In the genomic region with DNA sequence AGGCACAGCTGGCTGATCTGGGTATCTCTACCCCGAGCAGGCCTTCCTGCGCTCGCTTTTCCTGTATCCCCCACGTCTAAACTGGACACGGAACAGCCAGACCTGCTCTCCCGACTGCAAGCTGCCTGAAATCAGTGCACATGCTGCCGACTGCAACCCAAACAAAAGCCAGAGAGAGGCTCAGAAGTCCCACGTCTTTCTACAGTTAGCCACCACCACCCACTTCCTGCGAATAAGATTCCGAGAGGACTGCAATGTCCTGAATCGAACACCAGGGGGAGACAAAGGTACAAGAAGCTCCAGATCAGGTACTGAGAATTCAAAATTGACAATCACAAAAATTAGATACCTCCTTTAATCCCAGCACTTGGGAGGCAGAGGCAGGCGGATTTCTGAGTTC, we compare ENCODE assay signal across 8 mouse cellular contexts. TPM values are rescaled to one million over a fixed set of nuclear protein-coding genes. Genes with fewer than 3 reads are reported as not detected.
DNase-seq lines count a peak whose midpoint lies in the region; ATAC-seq and TF ChIP-seq lines count a peak whose summit lies in the region.

No protein-coding gene starts in this region.

- 20% methylated on average over 12 of the region's 12 CpGs for WGBS in heart, embryonic 10.5 days
- WGBS in kidney, postnatal 0 days = 20% methylated on average over 12 of the region's 12 CpGs

- H3K9me3 ChIP-seq in heart, embryonic 10.5 days = no peaks in the 10 kb centered on the region
- no peaks in the 10 kb centered on the region for H3K9me3 ChIP-seq in kidney, postnatal 0 days (replicated peaks; ENCODE audit: low read length)

- DNase-seq in 416B (ENCODE audit: low read depth) (peak; percentile 93), adipocyte (ENCODE audit: low spot score) (peak; percentile 82), liver (peak; percentile 73)
- DNase-seq in embryo, embryonic 11 days = peak; percentile 69
- DNase-seq in heart, embryonic 10.5 days (ENCODE audit: low spot score) = peak; percentile 86
- DNase-seq in kidney, postnatal 0 days (ENCODE audit: low spot score) = peak; percentile 87
- peak; percentile 93 for DNase-seq in naive thymus-derived CD4-positive, alpha-beta T cell, adult 2 months (ENCODE audit: low read depth)
- peak; percentile 87 for DNase-seq in splenic B cell, adult 2 months (ENCODE audit: low read depth, low spot score)

- peak overlapping the region; percentile 64; the same call in 1 of the 2 replicates for H3K27ac ChIP-seq in heart, embryonic 10.5 days
- H3K27ac ChIP-seq in kidney, postnatal 0 days = no peak overlapping the region

- no peak for ATAC-seq in kidney, postnatal 0 days (replicated peaks; ENCODE audit: low FRiP score, low read depth)

- TF ChIP-seq CTCF in kidney, postnatal 0 days (IDR thresholded peaks at IDR 0.05; ENCODE audit: low read depth) = peak; percentile 86

- no peaks in the 10 kb centered on the region for H3K4me1 ChIP-seq in heart, embryonic 10.5 days
- no peaks in the 10 kb centered on the region for H3K4me1 ChIP-seq in kidney, postnatal 0 days (replicated peaks; ENCODE audit: insufficient read depth, low read length)

- peaks cover 3% of the 10 kb centered on the region; the same call in 1 of the 2 replicates for H3K27me3 ChIP-seq in heart, embryonic 10.5 days (ENCODE audit: insufficient read depth, poor library complexity, severe bottlenecking)
- H3K27me3 ChIP-seq in kidney, postnatal 0 days (ENCODE audit: insufficient read depth, low read length) = no peaks in the 10 kb centered on the region
- H3K27me3 ChIP-seq in splenic B cell, adult 2 months (ENCODE audit: control insufficient read depth, insufficient read depth, low read length, poor library complexity, severe bottlenecking) = no peaks in the 10 kb centered on the region

- H3K36me3 ChIP-seq in heart, embryonic 10.5 days = no peaks in the 10 kb centered on the region
- no peaks in the 10 kb centered on the region for H3K36me3 ChIP-seq in kidney, postnatal 0 days (ENCODE audit: insufficient read depth, low read length)
- H3K36me3 ChIP-seq in splenic B cell, adult 2 months (ENCODE audit: control insufficient read depth, insufficient read depth, low read length, poor library complexity, severe bottlenecking) = no peaks in the 10 kb centered on the region

- no peak overlapping the region for H3K9ac ChIP-seq in kidney, postnatal 0 days (ENCODE audit: low read depth, low read length)

- peak overlapping the region; percentile 45 for H3K4me2 ChIP-seq in kidney, postnatal 0 days (ENCODE audit: low read length)

- peak overlapping the region; percentile 43 for H3K4me3 ChIP-seq in heart, embryonic 10.5 days
- H3K4me3 ChIP-seq in kidney, postnatal 0 days (replicated peaks; ENCODE audit: low read depth, low read length) = no peak overlapping the region

RNA-seq across cellular contexts. Expression of a gene that starts 13.8 kb away (rescaled TPM):
- polyA plus RNA-seq in heart, embryonic 10.5 days (2016; fragmentation: Nextera tagmentation; extraction: Ambion mirVana) = 55.1 and 73.2 TPM in 2 replicates
- polyA plus RNA-seq in kidney, postnatal 0 days (2015; fragmentation: Nextera tagmentation; extraction: Ambion mirVana) = 33.8 and 37.1 TPM in 2 replicates

RNA-seq across cellular contexts. Expression of a gene that starts 13.8 kb away (rescaled TPM):
- 21.2 and 33.9 TPM in 2 replicates for polyA plus RNA-seq in heart, embryonic 10.5 days (2016; fragmentation: Nextera tagmentation; extraction: Ambion mirVana)
- polyA plus RNA-seq in kidney, postnatal 0 days (2015; fragmentation: Nextera tagmentation; extraction: Ambion mirVana) = 14.2 and 15.6 TPM in 2 replicates
